Mouse (Mus musculus) embryonic facial prominence, embryonic 14.5 days (tissue): ENCODE results near the gene Rbm38. TPM values are rescaled to one million over a fixed set of nuclear protein-coding genes. Genes with fewer than 3 reads are reported as not detected.

Source experiments
- ATAC-seq: fragments of 200-750 bp; cut with Nextera tagmentation; 2 replicates; pipeline ENCODE4 v1.8.0; 2017; ENCODE audit warnings: low read depth, moderate number of reproducible peaks, moderate TSS enrichment
- DNase-seq: peaks from one replicate; pipeline ENCODE4 v3.0.0-alpha.2; 2015; ENCODE audit warnings: low spot score
- H3K27ac ChIP-seq: fragments of 300-500 bp; sonication (generic); replicated peaks from 2 replicates; pipeline ENCODE4 v1.5.1; 2014; ENCODE audit warnings: low read depth, mild to moderate bottlenecking, low read length, moderate library complexity
- H3K27me3 ChIP-seq: fragments of 300-500 bp; sonication (generic); replicated peaks from 2 replicates; pipeline ENCODE4 v1.6.1; 2014; ENCODE audit warnings: low read length; ENCODE audit not compliant: control insufficient read depth, insufficient read depth
- H3K36me3 ChIP-seq: fragments of 300-500 bp; sonication (generic); 2 replicates; pipeline ENCODE4 v1.6.1; 2014; ENCODE audit warnings: low read length, mixed read lengths; ENCODE audit not compliant: control insufficient read depth, insufficient read depth
- H3K4me1 ChIP-seq: fragments of 300-500 bp; sonication (generic); 2 replicates; pipeline ENCODE4 v1.6.1; 2014; ENCODE audit warnings: antibody characterized with exemption, low read length; ENCODE audit not compliant: control insufficient read depth, insufficient read depth
- H3K4me2 ChIP-seq: fragments of 300-500 bp; sonication (generic); 2 replicates; pipeline ENCODE4 v1.6.1; 2014; ENCODE audit warnings: low read depth, mild to moderate bottlenecking, low read length, moderate library complexity, mixed read lengths
- H3K4me3 ChIP-seq: fragments of 300-500 bp; sonication (generic); 2 replicates; pipeline ENCODE4 v1.5.1; 2014; ENCODE audit warnings: low read depth, mild to moderate bottlenecking, low read length
- H3K9ac ChIP-seq: fragments of 300-500 bp; sonication (generic); 2 replicates; pipeline ENCODE4 v1.6.1; 2014; ENCODE audit warnings: low read depth, mild to moderate bottlenecking, low read length, moderate library complexity, mixed read lengths
- H3K9me3 ChIP-seq: fragments of 300-500 bp; sonication (generic); 2 replicates; pipeline ENCODE4 v1.6.1; 2016; ENCODE audit warnings: low read length; ENCODE audit not compliant: control insufficient read depth
- WGBS: fragments of 180-500 bp; shearing (Covaris S2); extraction: QIAGEN DNeasy Blood & Tissue Kit; methylation state at CpG from one replicate; pipeline ENCODE4 v1.1.7; 2014; 5-methylcytosine and 5-hydroxymethylcytosine counted together
- polyA plus RNA-seq: library from polyadenylated mRNA; unstranded; fragments of >200 nt; fragmentation: Nextera tagmentation; extraction: Ambion mirVana; gene quantifications from 2 replicates; pipeline ENCODE4 v1.2.1, GENCODE M21; 2014

Rbm38 gene
- polyA plus RNA-seq, 1 experiment from 2014 or later = 48.1 TPM

- ATAC-seq (peak; percentile 56), DNase-seq (peak; percentile 75)
- H3K4me2 ChIP-seq = peak overlapping the region; percentile 5; the same call in 1 of the 2 replicates
- H3K27ac ChIP-seq = no peak overlapping the region
- 0 out of 2 replicates have a peak, but pooled peaks cover 4% of the 10 kb centered on the region for H3K4me1 ChIP-seq
- no peaks in the 10 kb centered on the region for H3K36me3 ChIP-seq
- H3K27me3 ChIP-seq = no peaks in the 10 kb centered on the region
- WGBS = 16% methylated on average over 13 of the region's 13 CpGs
- no peak overlapping the region for H3K9ac ChIP-seq
- H3K4me3 ChIP-seq = no peak overlapping the region
- no peaks in the 10 kb centered on the region for H3K9me3 ChIP-seq
These were observed 63.6 kb downstream of the Rbm38 start for GRCm38 (mm10) chr2:173083712-173084475.

Other genes with a start within 250 kb of the Rbm38 start
- 25.6 and 26.6 TPM in 2 replicates for gene Bmp7, start 80.2 kb upstream of the Rbm38 start, polyA plus RNA-seq
- 1.8 and 3.1 TPM in 2 replicates for gene Spo11, start 42.8 kb upstream of the Rbm38 start, polyA plus RNA-seq
- gene Rae1, start 20.4 kb upstream of the Rbm38 start, polyA plus RNA-seq = 110 and 120 TPM in 2 replicates
- 0.06 TPM in 1 of 2 replicates, not detected in the other for gene Ctcfl, start 99.0 kb downstream of the Rbm38 start, polyA plus RNA-seq
- 0.09 and 0.13 TPM in 2 replicates for gene Pck1, start 132.6 kb downstream of the Rbm38 start, polyA plus RNA-seq
- gene Zbp1, start 198.4 kb downstream of the Rbm38 start, polyA plus RNA-seq = 0.54 and 1.4 TPM in 2 replicates